Mouse (Mus musculus): ENCODE measurements at regions not wholly inside any gene's neighbourhood (a gene's known extent, or its start where the extent isn't known, plus 50 kb on each side); places are given as distances from the start of the nearest gene placed in this dataset.

DNA sequence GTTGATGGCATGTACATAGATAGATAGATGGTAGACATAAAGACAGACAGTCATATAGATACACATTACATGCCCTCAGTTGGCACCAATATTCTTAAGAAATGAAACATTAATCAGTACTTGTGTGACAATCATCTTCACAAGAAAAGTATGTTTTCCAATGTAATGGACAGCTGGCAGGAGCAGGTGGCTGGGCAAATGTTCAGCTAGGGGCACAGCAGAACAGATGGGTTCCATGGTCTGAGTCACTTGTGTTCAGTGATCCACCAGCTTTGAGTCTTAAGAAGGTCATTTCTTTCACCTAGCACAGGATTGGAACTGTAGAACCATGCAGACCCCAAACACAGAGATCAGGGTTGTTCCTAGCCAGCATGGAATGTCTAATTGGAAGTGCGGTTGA is 2631.2 kb upstream of the 5930422O12Rik start:
- no peak for DNase-seq

DNA sequence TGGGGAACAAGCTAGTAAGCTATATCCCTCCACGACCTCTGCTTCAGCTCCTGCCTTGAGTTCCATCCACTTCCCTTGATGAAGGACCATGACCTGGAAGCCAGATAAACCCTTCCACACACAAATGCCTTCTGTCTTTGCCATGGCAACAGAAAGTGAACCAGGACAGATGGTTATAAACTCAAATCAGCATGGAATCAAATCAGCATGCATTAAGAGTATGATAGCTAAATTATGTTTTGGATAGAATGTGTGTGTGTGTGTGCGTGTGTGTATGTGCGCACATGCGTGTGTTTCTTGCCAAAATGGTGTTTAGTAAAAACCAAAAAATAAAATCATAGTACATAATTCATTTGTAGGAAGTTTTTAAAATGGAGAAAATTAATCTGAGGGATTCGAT is 2611.5 kb upstream of the 5930422O12Rik start:
- DNase-seq = no peak

DNA sequence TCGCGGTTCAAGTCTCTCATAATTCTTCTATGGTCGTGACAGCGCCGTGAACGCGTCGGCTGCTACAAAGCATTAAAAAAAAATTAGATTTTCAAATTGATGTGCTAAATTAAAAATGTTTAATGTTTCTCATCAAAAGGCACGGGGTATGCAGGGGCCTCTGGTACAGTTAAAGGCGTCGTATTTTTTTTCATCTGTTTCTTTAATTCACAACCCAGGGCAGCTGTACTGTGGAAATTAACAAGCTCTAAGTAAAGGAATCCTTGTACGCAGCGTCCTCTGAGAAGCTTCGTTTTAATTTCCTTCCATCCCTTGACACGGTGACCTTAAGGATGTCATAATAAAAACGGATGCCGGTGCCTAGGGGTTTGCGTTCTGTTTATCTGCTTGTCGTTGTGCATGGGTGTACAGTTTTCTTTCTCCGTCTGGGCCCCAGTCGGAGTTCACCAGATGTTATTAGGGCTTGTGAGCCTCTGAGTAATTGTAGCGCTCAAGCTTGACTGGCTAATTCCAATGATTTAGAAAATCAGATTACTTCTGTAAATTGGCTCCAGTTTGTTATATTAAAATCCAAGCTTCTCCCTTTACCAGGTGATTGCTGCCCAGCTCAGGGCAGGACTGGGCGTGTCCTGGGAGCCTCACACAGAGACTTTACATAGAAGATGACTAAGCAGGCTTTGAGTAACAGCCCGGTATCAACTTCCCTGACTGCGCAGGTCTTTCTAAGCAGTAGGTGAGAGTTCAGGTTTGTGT is 2605.5 kb upstream of the 5930422O12Rik start:
- DNase-seq = no peak

- no peak for DNase-seq
Observed at GRCm38 (mm10) chr8:30823588-30823938, 2604.9 kb upstream of the 5930422O12Rik start.

DNA sequence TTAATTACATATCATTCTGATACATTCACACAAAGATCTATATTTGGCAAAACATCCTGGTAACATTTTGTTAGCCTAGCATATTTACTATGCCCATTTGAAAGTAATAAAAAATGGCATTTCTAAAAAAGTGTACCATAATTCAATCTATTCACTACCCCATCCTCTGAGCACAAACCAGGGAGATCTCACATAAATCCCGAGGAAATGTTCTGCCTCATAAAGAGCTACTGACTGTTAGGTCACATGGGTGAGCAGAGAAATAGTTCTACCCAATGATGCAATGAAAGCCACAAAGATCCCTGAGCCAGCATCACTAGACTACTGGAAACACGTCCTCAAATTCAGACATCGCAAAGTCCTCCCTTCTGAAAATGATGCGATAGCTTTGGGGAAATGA is 2602.5 kb upstream of the 5930422O12Rik start:
- DNase-seq = no peak

- DNase-seq = no peak
Observed at GRCm38 (mm10) chr8:30838056-30838455, 2590.5 kb upstream of the 5930422O12Rik start.

DNA sequence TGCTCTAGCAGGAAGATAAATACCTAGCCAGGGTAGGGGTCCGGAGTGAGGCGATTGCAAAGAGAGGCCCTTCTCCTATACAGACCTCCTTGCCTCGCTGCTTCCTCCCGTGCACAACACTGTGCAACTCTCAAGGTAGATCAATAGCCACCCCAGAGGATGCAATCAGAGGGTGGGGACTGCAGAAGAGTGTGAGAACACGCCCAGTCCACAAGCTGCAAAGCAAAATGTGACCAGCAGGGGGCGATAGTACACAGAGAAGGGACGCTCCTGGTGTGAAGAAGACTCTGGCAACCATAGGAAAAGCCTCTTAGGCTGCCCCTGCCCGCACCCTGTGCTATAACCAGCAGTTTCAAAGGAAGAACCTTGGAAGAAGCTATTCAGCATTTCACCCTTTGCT is 2588.4 kb upstream of the 5930422O12Rik start:
- DNase-seq = peak; percentile 63

GRCm38 (mm10) chr8:30863017-30863416 is 2565.5 kb upstream of the 5930422O12Rik start:
- DNase-seq = no peak

- DNase-seq = no peak
Observed at GRCm38 (mm10) chr8:30906044-30906695, 2522.3 kb upstream of the 5930422O12Rik start.

DNA sequence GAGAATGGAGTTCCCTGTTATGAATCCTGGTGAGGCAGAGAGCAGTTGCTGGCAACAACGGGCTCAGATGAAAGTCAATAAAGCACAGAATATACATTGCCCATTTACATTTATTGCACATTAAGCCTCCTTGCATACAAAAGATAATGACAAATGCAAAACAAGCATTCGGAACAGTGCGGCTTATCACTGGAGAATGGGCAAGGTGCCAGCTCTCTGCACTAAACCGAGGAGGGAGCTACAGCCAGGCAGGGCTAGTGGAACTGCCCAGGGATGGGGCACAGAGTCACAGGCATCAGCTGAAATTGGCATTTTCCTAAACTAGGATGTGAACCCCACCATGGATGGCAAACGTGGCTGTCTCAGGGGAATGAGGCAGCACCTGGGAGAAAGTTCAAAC is 2514.8 kb upstream of the 5930422O12Rik start:
- no peak for DNase-seq

DNA sequence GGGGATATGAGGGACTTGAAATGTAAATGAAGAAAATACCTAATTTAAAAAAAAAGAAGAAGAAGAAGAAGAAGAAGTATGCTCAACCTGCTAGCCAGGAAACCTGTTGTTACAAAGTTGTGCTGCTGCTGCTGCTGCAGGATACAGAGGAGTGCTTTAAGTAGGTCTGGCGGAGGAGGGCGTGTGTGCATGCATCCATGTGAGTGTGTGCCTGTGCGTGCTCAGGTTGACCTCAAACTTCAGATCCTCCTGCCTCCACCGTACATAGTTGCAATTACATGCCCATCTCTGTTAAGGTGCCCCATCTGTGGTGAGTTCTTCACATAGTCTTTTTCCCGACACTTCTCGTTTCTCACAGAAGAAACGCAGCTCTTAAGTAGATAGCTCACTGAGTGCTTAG is 2513.4 kb upstream of the 5930422O12Rik start:
- DNase-seq = no peak

DNA sequence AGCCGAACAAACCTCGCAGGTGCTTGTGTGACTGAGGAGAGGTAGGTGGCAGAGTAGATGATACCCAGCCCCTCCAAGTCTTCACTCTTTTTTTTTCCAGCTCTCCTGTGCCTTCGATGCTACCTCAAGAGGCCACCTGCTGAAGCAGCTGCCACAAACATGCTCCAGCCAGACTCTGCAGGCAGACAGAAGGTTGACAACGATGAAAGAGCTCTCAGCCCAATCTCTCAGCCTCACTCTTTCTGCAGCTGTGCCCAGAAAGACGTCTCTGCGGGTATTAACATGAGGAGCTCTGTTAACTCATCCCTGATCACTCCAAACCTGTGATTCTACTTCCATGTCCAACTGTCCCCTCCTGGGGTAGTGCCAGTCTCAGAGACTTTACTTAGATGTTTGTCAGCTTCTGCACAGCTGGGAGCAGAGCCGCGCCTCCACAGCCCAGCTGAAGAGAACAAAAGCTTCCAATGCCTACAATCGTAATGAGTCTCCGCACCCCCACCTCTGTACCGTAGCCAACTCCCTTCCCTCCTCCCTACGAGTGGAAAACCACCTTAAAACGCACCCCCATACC is 2512.8 kb upstream of the 5930422O12Rik start:
- no peak for DNase-seq

GRCm38 (mm10) chr8:30916184-30916751 is 2512.2 kb upstream of the 5930422O12Rik start:
- DNase-seq = no peak

- DNase-seq = no peak
Observed at GRCm38 (mm10) chr8:30921451-30921850, 2507.1 kb upstream of the 5930422O12Rik start.

DNA sequence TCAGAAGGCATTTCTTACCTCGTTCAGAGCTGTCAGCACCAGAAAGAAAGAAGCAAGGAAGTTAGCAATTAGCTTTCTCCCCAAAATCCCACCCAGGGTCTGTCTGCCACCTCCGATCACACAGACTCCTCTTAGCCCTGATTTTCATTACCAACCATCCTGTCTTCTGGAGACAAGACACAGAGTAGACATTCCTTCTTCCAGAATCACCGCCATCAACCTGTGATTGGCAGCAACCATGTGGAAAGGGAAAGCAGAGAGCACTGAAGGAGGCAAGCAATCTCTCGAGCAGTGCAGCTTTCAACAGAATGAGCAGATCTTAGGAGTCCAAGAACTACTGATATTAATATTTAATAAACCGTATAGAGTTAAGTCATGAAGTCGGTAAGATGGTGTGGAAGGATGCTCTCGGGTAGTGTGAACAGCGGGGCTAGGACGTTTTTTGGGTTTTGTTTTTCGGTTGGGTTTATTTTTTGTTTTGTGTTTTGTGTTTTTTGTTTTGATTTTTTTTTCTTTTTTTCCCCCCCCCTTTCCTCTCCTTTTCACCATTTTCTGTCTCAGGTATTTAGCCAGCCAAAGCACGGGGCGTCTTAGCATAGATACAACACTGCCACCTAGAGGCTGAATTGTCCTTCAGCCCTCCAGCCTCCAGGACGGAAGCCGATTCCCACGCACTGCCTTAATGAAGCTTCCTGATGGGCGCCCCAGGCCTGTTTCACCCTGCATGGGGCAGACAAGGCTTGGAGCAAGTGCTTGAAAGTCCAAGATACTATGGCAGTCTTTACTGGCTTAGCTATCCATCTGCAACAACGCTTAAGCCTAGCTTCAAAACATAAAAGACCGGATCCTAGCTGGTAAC is 2505.0 kb upstream of the 5930422O12Rik start:
- DNase-seq = peak; percentile 58

DNA sequence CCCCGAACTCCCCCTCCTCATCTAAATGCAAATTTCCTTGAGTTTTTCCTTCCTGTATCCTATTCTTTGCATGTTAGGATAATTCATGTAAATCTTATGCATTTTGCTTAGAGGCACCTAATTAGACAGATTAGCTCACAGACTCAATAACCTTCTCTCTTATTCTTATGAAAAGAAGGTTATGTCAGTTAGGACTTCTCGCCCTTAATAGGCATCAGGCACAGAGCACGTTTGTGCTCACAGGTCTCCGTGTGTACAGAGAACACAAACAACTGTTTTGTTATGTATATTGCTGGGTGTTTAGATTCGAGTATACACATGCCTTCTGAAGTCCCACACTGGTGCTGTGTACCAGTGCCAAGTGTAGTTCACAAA is 2504.4 kb upstream of the 5930422O12Rik start:
- DNase-seq = no peak

GRCm38 (mm10) chr8:30924656-30925055 is 2503.9 kb upstream of the 5930422O12Rik start:
- DNase-seq = no peak

GRCm38 (mm10) chr8:30937449-30938075 is 2490.9 kb upstream of the 5930422O12Rik start:
- DNase-seq = no peak

DNA sequence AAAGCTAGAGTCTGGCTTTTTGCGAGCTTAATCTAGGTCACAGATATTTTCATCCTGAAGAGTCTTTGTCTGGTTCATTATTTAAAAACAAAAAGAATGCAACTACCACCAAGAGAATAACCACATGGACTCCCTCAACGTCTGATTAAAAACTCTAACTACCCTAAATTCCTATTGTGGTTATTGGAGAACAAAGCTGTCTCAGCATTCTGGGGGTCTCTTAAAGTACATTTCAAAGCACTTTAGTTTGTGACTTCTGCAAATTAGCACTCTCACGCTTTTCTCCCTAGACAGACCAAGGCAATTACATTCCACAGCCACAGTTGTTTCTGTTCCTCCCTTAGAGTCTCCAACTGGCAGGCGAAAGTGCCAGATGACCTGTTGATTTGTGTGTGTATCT is 2487.6 kb upstream of the 5930422O12Rik start:
- DNase-seq = no peak

GRCm38 (mm10) chr8:30941511-30942175 is 2486.9 kb upstream of the 5930422O12Rik start:
- no peak for DNase-seq

DNA sequence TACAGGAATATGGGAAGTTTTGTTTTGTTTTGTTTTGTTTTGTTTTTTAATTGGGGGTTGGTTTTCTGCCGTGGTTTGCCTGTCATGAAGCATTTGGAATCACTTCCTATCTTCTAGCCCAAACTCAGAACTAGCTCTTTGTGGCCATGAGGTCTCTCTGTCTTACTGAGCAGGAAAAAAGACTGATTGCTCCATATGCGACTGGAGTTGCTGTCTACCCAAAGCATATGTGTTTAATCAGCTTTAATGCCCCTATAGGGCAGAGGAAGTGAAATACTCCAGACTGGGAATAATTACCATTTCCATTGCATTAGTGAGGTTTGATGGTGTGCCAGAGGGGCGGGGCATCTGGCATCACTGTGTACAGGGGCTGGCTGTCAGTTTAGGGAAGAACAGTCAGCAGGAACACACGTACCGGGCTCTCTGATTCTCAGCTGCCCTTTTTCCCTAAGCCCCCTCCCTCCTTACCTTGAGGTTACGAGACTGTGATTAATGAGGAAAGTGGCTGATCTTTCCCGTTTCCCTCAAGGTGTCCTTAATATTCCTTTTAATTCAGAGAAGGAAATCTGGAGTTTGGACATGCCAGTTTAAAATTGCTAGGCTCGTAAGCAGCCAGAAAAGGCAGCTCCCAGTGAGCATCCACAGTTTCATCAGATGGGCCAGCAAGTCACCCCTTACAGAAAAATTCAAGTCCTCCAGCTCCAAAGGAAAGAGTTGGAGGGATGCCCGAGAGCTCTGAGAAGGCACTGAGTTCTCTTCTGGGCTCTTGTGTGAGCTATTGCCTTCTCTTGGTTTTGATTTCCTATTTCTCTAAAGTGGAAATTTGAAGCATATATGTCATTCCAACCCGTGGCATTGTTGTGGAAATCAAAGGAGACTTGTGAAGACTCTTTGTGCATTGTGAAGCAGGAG is 2482.1 kb upstream of the 5930422O12Rik start:
- DNase-seq = no peak

Measured in kidney, adult 9 months (tissue).